Mouse (Mus musculus) midbrain, embryonic 15.5 days (tissue): ENCODE measurements around the gene Arhgef10l. TPM values are rescaled to one million over a fixed set of nuclear protein-coding genes. Genes with fewer than 3 reads are reported as not detected.

Experiments used
- ATAC-seq: fragments of 200-750 bp; cut with Nextera tagmentation; replicated peaks from 2 replicates; pipeline ENCODE4 v1.8.0; 2017; ENCODE audit warnings: moderate TSS enrichment
- H3K27ac ChIP-seq: fragments of 300-500 bp; sonication (generic); 2 replicates; pipeline ENCODE4 v1.5.1; 2015; ENCODE audit warnings: mild to moderate bottlenecking, inconsistent platforms
- H3K27me3 ChIP-seq: fragments of 300-500 bp; sonication (generic); replicated peaks from 2 replicates; pipeline ENCODE4 v1.6.1; 2015; ENCODE audit warnings: inconsistent platforms
- H3K36me3 ChIP-seq: fragments of 300-500 bp; sonication (generic); replicated peaks from 2 replicates; pipeline ENCODE4 v1.6.1; 2015; ENCODE audit warnings: inconsistent platforms
- H3K4me1 ChIP-seq: fragments of 300-500 bp; sonication (generic); 2 replicates; pipeline ENCODE4 v1.6.1; 2015; ENCODE audit warnings: inconsistent platforms
- H3K4me2 ChIP-seq: fragments of 300-500 bp; sonication (generic); 2 replicates; pipeline ENCODE4 v1.6.1; 2015; ENCODE audit warnings: inconsistent platforms, mild to moderate bottlenecking, moderate library complexity
- H3K4me3 ChIP-seq: fragments of 300-500 bp; sonication (generic); 2 replicates; pipeline ENCODE4 v1.5.1; 2015; ENCODE audit warnings: mild to moderate bottlenecking, inconsistent platforms
- H3K9ac ChIP-seq: fragments of 300-500 bp; sonication (generic); 2 replicates; pipeline ENCODE4 v1.6.1; 2015; ENCODE audit warnings: mild to moderate bottlenecking, inconsistent platforms
- H3K9me3 ChIP-seq: fragments of 300-500 bp; sonication (generic); 2 replicates; pipeline ENCODE4 v1.6.1; 2016; ENCODE audit warnings: inconsistent platforms
- WGBS: fragments of 180-500 bp; shearing (Covaris S2); methylation state at CpG from one replicate; pipeline ENCODE4 v1.1.7; 2015; ENCODE audit warnings: mixed read lengths; 5-methylcytosine and 5-hydroxymethylcytosine counted together
- polyA plus RNA-seq: library from polyadenylated mRNA; unstranded; fragments of >200 nt; fragmentation: Nextera tagmentation; extraction: Ambion mirVana; gene quantifications from 2 replicates; pipeline ENCODE4 v1.2.1, GENCODE M21; 2015

The Arhgef10l gene
- polyA plus RNA-seq, 1 experiment from 2014 or later: 30.7 TPM

DNA sequence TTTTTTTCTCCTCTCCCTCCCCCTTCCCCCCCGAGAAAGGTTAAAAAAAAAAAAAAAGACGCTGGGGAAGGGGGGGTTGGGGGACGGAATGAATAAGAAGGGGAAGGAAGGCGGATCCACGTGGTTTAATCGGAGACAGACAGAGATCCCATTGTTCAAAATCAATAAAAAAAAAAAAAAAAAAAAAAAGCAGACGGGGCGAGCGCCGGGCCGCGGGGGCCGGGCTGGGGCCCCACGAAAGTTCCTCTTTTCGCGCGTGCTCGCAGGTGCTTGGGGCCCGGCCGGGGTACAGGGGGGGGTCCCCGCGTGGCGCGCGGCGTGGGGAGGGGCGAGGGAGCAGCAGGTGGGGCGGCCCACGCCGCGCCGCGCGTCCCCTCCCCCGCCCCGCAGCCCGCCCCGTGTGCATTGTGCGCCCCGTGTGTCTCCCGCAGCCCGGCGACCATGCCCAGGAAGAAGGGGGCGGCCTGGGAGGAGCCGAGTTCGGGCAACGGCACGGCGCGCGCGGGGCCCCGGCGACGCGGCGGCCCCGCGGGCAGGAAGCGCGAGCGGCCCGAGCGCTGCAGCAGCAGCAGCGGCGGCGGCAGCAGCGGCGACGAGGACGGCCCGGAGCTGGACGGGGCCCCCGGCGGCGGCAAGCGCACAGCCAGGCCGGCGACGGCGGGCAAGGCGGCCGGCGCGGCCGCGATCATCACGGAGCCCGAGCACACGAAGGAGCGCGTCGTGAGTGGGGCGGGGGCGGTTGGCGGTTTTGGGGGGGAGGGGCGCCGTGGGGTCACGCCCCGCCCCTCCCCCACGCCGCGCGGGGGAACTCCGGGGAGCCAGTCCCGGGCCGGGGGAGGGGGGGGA is 36.1 kb upstream of the Arhgef10l start:
- Histone ChIP-seq H3K9ac (peak overlapping the region; percentile 88), H3K4me1 (peaks cover 51% of the 10 kb centered on the region), H3K27me3 (peaks cover 25% of the 10 kb centered on the region), H3K4me2 (peak overlapping the region; percentile 87), H3K36me3 (no peaks in the 10 kb centered on the region), H3K4me3 (peak overlapping the region; percentile 95), H3K9me3 (no peaks in the 10 kb centered on the region), H3K27ac (peak overlapping the region; percentile 94)
- WGBS: under 1% methylated on average over 54 of the region's 107 CpGs
- peak; percentile 19 for ATAC-seq

DNA sequence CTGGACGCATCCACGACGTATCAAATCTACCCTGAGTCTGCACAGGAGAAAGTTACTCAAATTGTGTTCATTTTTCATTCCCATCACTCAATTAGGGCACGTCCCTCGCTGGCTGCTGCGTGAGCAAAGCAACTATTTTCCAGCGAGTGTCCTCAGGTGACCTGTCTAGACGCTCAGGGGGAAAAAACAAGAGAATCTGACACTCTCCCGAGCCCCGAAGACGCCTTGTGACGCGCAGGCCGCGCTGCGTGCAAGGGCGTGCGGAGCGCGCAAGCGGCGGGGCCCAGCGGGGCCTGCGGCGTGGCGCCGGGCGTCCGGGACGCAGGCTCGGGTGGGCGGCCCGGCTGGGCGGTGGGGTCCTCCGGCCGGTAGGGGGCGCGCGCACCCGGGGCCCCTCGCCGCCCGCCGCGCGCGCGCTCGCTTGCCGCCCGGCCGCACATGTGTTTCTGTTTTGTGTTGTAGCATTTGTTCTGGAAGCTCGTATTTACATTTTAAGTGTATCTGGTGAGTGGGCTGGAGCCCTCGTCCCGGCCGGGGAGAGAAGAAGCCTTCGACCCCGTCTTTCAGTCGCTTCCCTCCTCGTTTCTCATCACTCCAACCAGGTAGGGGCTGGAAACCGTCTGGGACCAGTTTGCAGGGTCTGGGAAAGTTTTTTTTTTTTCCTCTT is 35.4 kb upstream of the Arhgef10l start:
- no peaks in the 10 kb centered on the region for H3K36me3 ChIP-seq
- H3K4me1 ChIP-seq: peaks cover 51% of the 10 kb centered on the region
- no peaks in the 10 kb centered on the region for H3K9me3 ChIP-seq
- ATAC-seq: peak; percentile 57
- peak overlapping the region; percentile 87 for H3K4me2 ChIP-seq
- under 1% methylated on average over 61 of the region's 61 CpGs for WGBS
- H3K27ac ChIP-seq: peak overlapping the region; percentile 94
- H3K27me3 ChIP-seq: peaks cover 25% of the 10 kb centered on the region
- peak overlapping the region; percentile 88 for H3K9ac ChIP-seq
- H3K4me3 ChIP-seq: peak overlapping the region; percentile 95

DNA sequence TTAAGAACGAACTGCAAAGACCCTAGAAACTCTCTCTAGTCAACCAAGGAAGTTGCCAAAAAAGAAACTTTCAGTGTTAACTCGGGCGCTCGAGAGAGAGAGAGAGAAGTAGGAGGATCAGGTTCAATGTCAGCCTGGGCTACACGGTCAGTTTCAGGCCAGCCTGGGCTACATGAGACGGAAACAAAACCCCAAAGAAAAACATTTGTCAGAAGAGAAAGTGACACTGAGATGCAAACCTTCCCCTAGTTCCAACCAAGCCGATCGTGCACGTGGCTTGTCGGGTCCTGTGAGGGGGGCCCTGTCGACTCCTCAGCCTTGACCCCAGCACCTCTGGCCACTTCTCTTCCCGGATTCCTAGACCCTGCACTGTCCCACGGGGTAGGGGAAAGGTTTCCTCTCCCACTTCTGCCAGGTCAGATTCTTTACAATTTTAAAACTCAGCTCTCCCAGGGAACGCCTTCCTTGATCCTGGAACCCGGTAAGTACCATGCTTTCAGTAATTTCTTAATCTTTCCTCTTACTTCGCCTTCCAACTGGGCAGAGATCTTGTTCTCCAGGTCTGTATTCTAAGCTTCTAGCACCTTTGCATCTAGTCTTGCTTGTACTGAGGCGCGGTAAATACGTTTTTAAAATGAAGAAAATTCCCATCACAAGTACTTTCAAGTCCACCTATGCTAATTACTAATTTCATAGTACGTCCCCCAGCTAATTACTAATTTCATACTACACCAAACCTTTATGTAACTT is 34.6 kb upstream of the Arhgef10l start, which contains the start of gene Rcc2:
Rcc2 (plus strand) TSS at position 273 of the 750 bp plus-strand sequence.
- H3K36me3 ChIP-seq: no peaks in the 10 kb centered on the region
- H3K9ac ChIP-seq: peak within 1 kb of the TSS; percentile 88
- ATAC-seq: no peak
- peak within 1 kb of the TSS; percentile 95 for H3K4me3 ChIP-seq
- peak within 1 kb of the TSS; percentile 87 for H3K4me2 ChIP-seq
- no peaks in the 10 kb centered on the region for H3K9me3 ChIP-seq
- 7% methylated on average over 20 of the region's 20 CpGs for WGBS
- H3K4me1 ChIP-seq: peaks cover 47% of the 10 kb centered on the region
- H3K27me3 ChIP-seq: peaks cover 25% of the 10 kb centered on the region
- peak within 1 kb of the TSS; percentile 94 for H3K27ac ChIP-seq

DNA sequence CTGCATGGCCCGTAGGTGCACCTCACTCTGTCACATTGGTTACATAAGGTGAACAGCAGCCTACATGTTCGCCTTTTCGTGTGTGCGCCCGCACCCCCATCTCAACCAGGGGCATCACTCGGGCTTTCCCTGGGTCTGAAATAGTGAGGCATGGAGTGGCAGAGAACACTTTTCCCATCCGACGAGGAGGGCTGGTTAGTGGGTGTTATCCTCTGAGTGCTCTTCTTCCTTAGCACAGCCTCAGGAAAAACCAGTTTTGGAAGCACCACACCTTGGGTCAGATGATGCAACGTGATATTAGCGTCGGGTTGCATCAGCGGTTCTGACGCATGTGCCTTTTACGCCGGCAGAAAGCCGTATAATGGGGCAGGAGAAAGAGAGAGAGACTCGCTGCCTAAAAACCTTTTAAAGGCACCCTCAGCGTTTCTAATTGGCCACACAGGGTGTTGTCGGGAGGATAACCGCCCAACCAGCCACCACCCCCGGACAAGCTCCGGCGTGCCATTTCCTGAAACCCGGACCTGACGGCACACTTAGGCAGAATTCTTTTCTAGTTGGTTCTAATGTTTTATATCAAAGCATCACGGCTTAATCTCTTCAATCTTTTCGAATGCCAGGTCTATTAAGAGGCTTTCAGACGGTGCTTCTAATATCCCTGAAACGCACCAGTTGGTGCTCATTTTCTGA is 33.8 kb upstream of the Arhgef10l start:
- H3K36me3 ChIP-seq: no peaks in the 10 kb centered on the region
- ATAC-seq: no peak
- peaks cover 39% of the 10 kb centered on the region for H3K4me1 ChIP-seq
- H3K27me3 ChIP-seq: peaks cover 25% of the 10 kb centered on the region
- H3K9me3 ChIP-seq: no peaks in the 10 kb centered on the region
- H3K4me2 ChIP-seq: peak overlapping the region; percentile 87
- peak overlapping the region; percentile 25 for H3K4me3 ChIP-seq
- 5% methylated on average over 29 of the region's 29 CpGs for WGBS
- H3K27ac ChIP-seq: no peak overlapping the region
- H3K9ac ChIP-seq: no peak overlapping the region

DNA sequence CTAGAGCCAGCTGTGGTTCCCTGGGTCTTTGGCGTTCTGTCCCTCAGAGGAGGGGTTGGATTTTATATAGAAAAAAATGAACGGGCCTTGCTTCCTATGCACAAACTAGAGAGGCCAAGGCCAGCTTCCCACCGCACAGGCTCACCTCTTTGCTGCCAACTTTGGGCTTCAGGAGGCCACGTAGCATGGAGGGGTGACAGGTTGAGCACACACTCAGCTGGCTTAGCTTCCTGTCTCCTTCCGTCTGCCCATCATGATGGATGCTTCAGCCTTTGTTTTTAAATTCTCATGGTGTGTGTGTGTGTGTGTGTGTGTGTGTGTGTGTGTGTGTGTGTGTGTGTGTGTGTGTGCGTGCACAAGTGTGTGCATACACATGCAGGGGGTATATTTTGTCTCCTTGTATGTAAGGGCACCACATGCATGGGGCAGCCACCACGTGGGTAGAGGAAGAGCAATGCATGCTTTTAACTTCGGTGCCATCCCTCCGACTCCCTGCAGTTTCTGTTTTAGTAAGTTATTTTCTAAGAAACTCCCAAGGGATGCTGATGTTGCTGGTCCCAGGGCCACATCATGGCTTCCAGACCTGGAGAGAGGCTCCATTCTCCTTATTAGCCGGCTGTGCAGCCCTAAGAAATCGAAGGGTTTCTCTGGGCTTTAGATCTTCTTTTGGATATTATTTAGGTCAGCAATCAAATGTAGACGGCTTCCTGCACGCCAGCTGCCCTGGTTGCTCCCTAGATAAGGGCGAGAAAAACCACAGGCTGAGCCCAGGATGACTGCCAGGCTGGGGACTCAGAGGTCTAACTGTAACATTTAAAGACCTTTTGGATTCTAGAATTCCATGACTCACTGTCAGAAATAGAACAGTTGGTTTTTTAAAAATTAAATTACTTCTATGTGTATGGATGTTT is 30.1 kb upstream of the Arhgef10l start:
- ATAC-seq: no peak
- Histone ChIP-seq H3K36me3 (no peaks in the 10 kb centered on the region), H3K27ac (no peak overlapping the region), H3K4me2 (no peak overlapping the region), H3K9ac (no peak overlapping the region), H3K4me1 (peaks cover 18% of the 10 kb centered on the region), H3K4me3 (no peak overlapping the region), H3K27me3 (peaks cover 25% of the 10 kb centered on the region), H3K9me3 (no peaks in the 10 kb centered on the region)
- WGBS: 79% methylated on average over 13 of the region's 14 CpGs

DNA sequence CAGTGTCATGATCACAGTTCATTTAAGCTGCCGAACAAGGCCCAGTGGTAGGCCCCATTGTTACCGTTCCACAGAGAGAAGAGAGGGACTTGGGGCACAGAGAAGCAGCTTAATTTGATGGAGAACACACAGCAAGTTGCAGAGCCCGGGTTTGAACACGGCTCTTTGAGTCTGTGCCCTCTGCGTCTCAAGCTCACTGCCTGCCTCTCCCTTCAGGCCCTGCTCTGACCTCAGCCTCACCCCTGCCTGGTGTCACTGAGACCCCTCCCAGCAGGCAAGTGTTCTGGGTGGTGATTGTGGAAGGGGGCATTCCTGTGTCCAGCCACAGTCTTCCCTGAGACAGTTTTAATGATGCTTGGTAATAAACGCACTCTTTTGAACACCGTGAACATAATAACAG is 29.3 kb upstream of the Arhgef10l start:
- no peak for ATAC-seq
- Histone ChIP-seq H3K9me3 (no peaks in the 10 kb centered on the region), H3K27me3 (peaks cover 17% of the 10 kb centered on the region), H3K36me3 (no peaks in the 10 kb centered on the region), H3K27ac (no peak overlapping the region), H3K9ac (no peak overlapping the region), H3K4me1 (peaks cover 10% of the 10 kb centered on the region; the same call in 1 of the 2 replicates), H3K4me3 (no peak overlapping the region), H3K4me2 (no peak overlapping the region)
- 73% methylated on average over 7 of the region's 7 CpGs for WGBS

DNA sequence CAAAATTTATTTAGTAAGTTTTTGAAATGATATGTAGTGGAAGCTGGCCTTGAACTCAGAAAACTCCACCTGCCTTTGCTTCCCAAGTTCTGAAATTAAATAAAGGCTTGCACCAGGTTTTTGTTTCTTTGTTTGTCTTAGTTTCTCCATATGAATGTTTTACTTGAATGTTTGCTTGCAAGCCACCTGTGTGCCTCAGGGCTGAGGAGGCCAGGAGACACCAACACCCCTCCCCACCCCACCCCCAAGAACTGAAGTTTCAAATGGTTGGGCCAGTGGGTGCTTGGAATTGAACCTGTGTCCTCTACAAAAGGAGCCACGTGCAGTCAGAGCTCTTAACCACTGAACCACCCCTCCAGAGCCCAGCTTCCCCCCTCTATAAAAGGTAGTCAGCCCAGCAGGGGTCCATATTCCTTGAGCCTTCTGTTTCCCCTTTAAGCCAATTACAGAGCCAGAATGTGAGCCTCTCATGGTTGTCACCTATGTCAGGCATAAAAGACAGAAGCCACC is 28.8 kb upstream of the Arhgef10l start:
- ATAC-seq: no peak
- no peaks in the 10 kb centered on the region for H3K36me3 ChIP-seq
- 12% methylated on average over 1 of the region's 1 CpGs for WGBS
- H3K9me3 ChIP-seq: no peaks in the 10 kb centered on the region
- H3K4me2 ChIP-seq: no peak overlapping the region
- H3K4me3 ChIP-seq: no peak overlapping the region
- H3K9ac ChIP-seq: no peak overlapping the region
- H3K27ac ChIP-seq: no peak overlapping the region
- peaks cover 16% of the 10 kb centered on the region for H3K27me3 ChIP-seq
- H3K4me1 ChIP-seq: peaks cover 5% of the 10 kb centered on the region; the same call in 1 of the 2 replicates

DNA sequence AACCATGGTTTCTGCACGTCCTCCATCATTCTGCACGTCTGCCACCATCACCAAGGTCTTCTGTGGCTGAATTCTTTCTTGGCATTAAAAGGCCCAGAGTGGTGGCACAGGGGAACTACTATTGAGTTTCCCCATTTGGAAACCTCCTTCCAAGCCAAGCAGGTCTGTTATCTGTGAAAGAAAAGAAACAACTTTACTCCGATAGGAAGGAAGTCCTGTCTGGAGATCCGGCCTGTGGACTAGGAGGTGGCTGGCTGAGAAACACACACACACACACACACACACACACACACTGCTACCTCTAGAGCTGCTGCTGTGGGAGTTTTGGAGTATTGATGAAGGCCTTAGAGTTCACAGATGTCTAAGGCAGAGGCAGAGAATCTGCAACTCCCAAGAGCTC is 27.7 kb upstream of the Arhgef10l start:
- peaks cover 7% of the 10 kb centered on the region for H3K27me3 ChIP-seq
- no peaks in the 10 kb centered on the region for H3K36me3 ChIP-seq
- ATAC-seq: no peak
- WGBS: 91% methylated on average over 4 of the region's 4 CpGs
- H3K27ac ChIP-seq: no peak overlapping the region
- H3K4me1 ChIP-seq: no peaks in the 10 kb centered on the region
- no peak overlapping the region for H3K4me3 ChIP-seq
- H3K9me3 ChIP-seq: no peaks in the 10 kb centered on the region
- H3K9ac ChIP-seq: no peak overlapping the region
- H3K4me2 ChIP-seq: no peak overlapping the region

DNA sequence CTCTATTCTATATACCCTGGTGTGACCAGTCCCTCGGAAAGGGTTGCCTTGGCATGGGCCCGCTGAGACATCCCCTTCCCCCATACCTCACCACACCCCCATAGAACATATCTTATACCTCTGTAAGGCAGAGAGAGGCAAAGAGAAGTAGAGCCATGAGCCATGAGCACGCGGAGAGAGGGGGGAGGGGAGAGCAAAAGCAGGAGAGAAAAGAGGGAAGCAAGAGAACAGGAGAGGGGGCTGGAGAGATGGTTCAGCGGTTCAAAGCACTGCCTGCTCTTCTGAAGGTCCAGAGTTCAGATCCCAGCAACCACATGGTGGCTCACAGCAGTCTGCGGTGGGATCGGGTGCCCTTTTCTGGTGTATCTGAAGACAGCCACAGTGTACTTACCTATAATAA is 25.7 kb upstream of the Arhgef10l start:
- H3K4me2 ChIP-seq: no peak overlapping the region
- no peak for ATAC-seq
- WGBS: 63% methylated on average over 7 of the region's 7 CpGs

DNA sequence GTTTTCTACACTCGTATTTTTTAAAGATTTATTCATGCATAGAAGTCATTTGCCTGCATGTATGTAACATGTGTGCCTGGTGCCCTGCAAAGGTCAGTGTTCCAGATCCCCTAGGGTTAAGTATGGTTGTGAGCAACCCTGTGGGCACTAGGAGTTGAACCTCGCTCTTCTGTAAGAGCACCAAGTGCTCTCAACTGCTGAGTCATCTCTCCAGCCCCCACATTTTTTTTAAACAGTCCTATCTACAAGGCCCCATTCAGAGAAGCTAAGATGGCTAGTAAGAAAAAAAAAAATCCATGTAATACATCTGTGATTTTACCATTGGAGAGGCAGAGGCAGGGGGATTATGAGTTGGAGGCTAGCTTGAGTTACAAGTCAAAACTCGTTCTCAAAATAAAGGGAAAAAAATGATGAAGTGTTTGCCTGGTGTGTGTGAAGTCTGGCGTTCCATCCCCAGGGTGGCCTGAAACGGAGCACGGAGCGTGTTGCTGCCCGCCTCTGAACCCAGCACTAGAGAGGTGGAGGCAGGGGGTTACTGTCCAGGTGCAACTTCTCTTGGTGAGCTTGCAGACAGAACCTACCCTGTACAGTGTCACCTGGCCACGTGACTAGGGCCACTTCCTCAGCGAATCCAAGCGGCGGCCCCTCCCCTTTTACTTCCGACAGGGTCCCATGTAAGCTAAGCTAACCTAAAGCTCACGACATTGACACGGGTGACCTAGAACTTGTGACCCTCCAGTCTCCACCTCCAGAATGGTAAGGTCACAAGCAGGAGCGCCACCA is 24.3 kb upstream of the Arhgef10l start:
- Histone ChIP-seq H3K36me3 (no peaks in the 10 kb centered on the region), H3K9ac (no peak overlapping the region), H3K9me3 (no peaks in the 10 kb centered on the region), H3K4me1 (no peaks in the 10 kb centered on the region), H3K4me3 (no peak overlapping the region), H3K27me3 (no peaks in the 10 kb centered on the region), H3K4me2 (no peak overlapping the region), H3K27ac (no peak overlapping the region)
- whole genome bisulfite sequencing: 81% methylated on average over 16 of the region's 16 CpGs
- ATAC-seq: no peak

More for the DNA sequence above, 25.7 kb upstream of the Arhgef10l start:
- H3K4me1 ChIP-seq: no peaks in the 10 kb centered on the region
- H3K9me3 ChIP-seq: no peaks in the 10 kb centered on the region
- no peak overlapping the region for H3K4me3 ChIP-seq
- no peak overlapping the region for H3K27ac ChIP-seq
- no peak overlapping the region for H3K9ac ChIP-seq
- H3K27me3 ChIP-seq: no peaks in the 10 kb centered on the region
- no peaks in the 10 kb centered on the region for H3K36me3 ChIP-seq
